Mouse (Mus musculus) spleen, adult 2 months (tissue): ENCODE measurements around the gene F9. TPM values are rescaled to one million over a fixed set of nuclear protein-coding genes. Genes with fewer than 3 reads are reported as not detected.
"Not testable (repeated sequence)": the region's sequence is repeated elsewhere in the genome, so short reads cannot be mapped to it uniquely, and the experiment has no call there.

Experiments used
- DNase-seq, 2 experiments: peaks; one replicate each; pipeline versions ENCODE4 v3.0.0 to v3.0.0-alpha.2; 2012 to 2021; ENCODE audit warnings: low spot score in 2 of 2, low read depth in 1 of 2
- H3K27ac ChIP-seq: fragments of 200-500 bp; 2 replicates; pipeline ENCODE4 v1.5.1; 2012; ENCODE audit warnings: low read length, inconsistent platforms; ENCODE audit not compliant: insufficient read depth
- H3K27me3 ChIP-seq: fragments of 200-500 bp; 2 replicates; pipeline ENCODE4 v1.6.1; 2012; ENCODE audit warnings: mild to moderate bottlenecking, moderate library complexity, low read length, inconsistent platforms; ENCODE audit not compliant: control insufficient read depth, insufficient read depth
- H3K36me3 ChIP-seq: fragments of 200-500 bp; 2 replicates; pipeline ENCODE4 v1.6.1; 2012; ENCODE audit warnings: mild to moderate bottlenecking, low read length, inconsistent platforms; ENCODE audit not compliant: control insufficient read depth, insufficient read depth
- H3K4me1 ChIP-seq: fragments of 200-500 bp; 2 replicates; pipeline ENCODE4 v1.6.1; 2011; ENCODE audit warnings: inconsistent platforms; ENCODE audit not compliant: control insufficient read depth, insufficient read depth, insufficient read length
- H3K4me3 ChIP-seq: fragments of 200-500 bp; 2 replicates; pipeline ENCODE4 v1.5.1; 2011; ENCODE audit warnings: mild to moderate bottlenecking, inconsistent platforms; ENCODE audit not compliant: insufficient read depth, insufficient read length; ENCODE audit errors: extremely low read depth
- CTCF ChIP-seq: fragments of 200-500 bp; IDR thresholded peaks from 2 replicates; pipeline ENCODE4 v1.5.1; 2011; ENCODE audit warnings: mild to moderate bottlenecking, inconsistent platforms; ENCODE audit not compliant: insufficient read depth, insufficient read length, insufficient replicate concordance; ENCODE audit errors: extremely low read depth
- POLR2A ChIP-seq: fragments of 200-500 bp; IDR thresholded peaks from 2 replicates; pipeline ENCODE4 v1.6.1; 2011; ENCODE audit warnings: low read depth, low read length, inconsistent platforms
- WGBS: fragments of 180-500 bp; shearing (Covaris S2); methylation state at CpG from one replicate; pipeline ENCODE4 v1.1.7; 2018; 5-methylcytosine and 5-hydroxymethylcytosine counted together
- polyA plus RNA-seq: library from polyadenylated mRNA; depleted of rRNA; stranded (reverse); fragments of >200 nt; gene quantifications from 2 replicates; pipeline ENCODE4 v1.2.3, GENCODE M21; 2012; rRNA removed

F9 gene
- 0.05 and 0.06 TPM in 2 replicates for polyA plus RNA-seq

DNA sequence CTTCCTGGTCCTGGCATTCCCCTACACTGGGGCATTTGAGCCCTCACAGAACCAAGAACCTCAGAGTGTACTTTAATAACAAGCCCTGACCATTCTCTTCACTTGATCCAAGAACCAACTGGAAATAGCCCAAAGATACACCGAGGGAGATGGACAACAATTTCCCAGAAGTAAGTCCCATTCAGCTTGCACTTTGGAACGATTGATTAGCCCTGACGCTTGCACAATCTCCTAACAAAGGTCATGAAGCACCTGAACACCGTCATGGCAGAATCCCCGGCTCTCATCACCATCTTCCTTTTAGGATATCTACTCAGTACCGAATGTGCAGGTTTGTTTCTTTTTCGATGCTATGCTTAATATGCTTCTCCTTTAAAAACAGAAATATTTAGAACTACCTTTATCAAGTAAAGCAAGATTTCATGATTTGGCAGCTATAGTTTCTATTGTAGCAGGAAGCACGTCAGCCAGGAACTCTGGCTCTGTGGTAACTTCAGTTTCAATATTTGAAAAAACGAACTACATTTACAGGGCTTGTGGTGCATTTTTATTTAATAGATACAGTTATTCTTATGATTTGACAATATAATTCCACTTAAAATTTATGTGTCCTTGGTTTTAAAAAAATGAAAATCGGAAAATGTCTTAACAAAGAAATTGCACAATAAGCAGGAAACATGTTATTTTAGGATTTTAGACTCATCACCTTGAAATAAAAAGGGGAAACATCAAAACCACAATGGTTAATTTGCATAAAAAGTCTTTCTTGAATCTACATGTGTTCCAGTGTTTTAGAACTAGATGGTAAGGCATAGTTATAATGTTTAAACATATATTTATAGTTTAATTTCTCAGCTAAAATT lies at the start of gene F9:
TSS of gene F9 (plus strand) at position 244 of the 863 bp plus-strand sequence.
- TF ChIP-seq POLR2A (no peak), CTCF (no peak)
- peak in 1 of 2 experiments; percentile 52 for DNase-seq
- Histone ChIP-seq H3K27me3 (no peaks in the 10 kb centered on the region), H3K4me3 (peak within 1 kb of the TSS; percentile 35), H3K27ac (peak within 1 kb of the TSS; percentile 77), H3K36me3 (no peaks in the 10 kb centered on the region), H3K4me1 (no peaks in the 10 kb centered on the region)
- 40% methylated on average over 10 of the region's 10 CpGs for WGBS

DNA sequence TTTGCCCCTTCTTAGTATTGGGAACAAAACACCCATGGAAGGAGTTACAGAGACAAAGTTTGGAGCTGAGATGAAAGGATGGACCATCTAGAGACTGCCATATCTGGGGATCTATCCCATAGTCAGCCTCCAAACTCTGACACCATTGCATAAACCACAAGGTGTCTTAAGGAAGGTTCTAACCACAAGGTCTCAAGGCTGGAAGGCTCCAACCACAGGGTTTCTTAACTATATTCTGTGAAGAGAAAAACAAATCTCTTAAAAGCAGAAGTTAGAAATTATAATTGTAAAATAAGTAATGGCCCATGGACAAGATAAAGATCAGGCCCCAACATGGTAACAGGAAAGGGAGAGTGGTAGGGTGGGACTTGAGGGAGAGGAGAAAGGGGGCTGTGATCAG lies 29.5 kb upstream of the F9 start:
- not testable (repeated sequence) for H3K27ac ChIP-seq, H3K4me1 ChIP-seq, DNase-seq, H3K27me3 ChIP-seq, H3K4me3 ChIP-seq, H3K36me3 ChIP-seq

- no peak for TF ChIP-seq CTCF
- TF ChIP-seq POLR2A: no peak
- no peaks in the 10 kb centered on the region for H3K4me1 ChIP-seq
- 30% methylated on average over 3 of the region's 3 CpGs for WGBS
- no peaks in the 10 kb centered on the region for H3K36me3 ChIP-seq
- H3K27me3 ChIP-seq: no peaks in the 10 kb centered on the region
- H3K27ac ChIP-seq: peak overlapping the region; percentile 77
- H3K4me3 ChIP-seq: peak overlapping the region; percentile 10; the same call in 1 of the 2 replicates
- DNase-seq: peak; percentile 10 to 60
Measured at GRCm38 (mm10) chrX:60000084-60000443, 800 bp downstream of the F9 start.

- DNase-seq: peak in 1 of 2 experiments; percentile 9
- TF ChIP-seq POLR2A: no peak
- TF ChIP-seq CTCF: no peak
Measured at GRCm38 (mm10) chrX:60001461-60001860, 2.2 kb downstream of the F9 start.

GRCm38 (mm10) chrX:60013084-60013676 lies 13.9 kb downstream of the F9 start:
- DNase-seq: peak in 1 of 2 experiments; percentile 41
- Histone ChIP-seq H3K4me3 (no peak overlapping the region), H3K36me3 (no peaks in the 10 kb centered on the region), H3K27me3 (no peaks in the 10 kb centered on the region), H3K4me1 (no peaks in the 10 kb centered on the region), H3K27ac (no peak overlapping the region)
- no peak for TF ChIP-seq POLR2A
- TF ChIP-seq CTCF: peak; percentile 8; the same call in 1 of the 2 replicates

More at GRCm38 (mm10) chrX:60001461-60001860, 2.2 kb downstream of the F9 start:
- Histone ChIP-seq H3K4me3 (no peak overlapping the region), H3K36me3 (no peaks in the 10 kb centered on the region), H3K27ac (no peak overlapping the region), H3K4me1 (no peaks in the 10 kb centered on the region), H3K27me3 (no peaks in the 10 kb centered on the region)
- 37% methylated on average over 2 of the region's 2 CpGs for WGBS

GRCm38 (mm10) chrX:60014588-60014987 lies 15.3 kb downstream of the F9 start:
- no peak for DNase-seq
- WGBS: 89% methylated on average over 1 of the region's 1 CpGs
- Histone ChIP-seq H3K4me1 (no peaks in the 10 kb centered on the region), H3K36me3 (no peaks in the 10 kb centered on the region), H3K27me3 (no peaks in the 10 kb centered on the region), H3K27ac (no peak overlapping the region), H3K4me3 (no peak overlapping the region)
- TF ChIP-seq POLR2A (no peak), CTCF (no peak)

DNA sequence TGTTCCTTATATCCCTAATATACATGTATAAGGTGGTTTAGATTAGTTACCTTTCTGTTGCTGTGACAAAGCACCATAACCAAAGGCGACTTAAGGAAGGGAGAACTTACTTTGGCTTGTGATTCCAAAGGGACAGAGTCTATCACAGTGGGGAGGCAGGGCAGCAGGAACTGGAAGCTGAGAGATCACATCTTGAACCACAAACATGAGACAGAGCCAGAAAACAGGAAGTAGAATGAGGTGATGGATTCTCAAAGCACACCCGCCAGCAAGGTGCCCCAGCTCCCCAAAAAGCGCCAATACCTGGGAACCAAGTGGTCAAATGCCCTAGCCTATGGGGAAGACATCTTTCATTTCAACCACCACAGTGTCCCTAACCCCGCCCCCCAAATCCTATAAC lies 21.7 kb downstream of the F9 start:
- DNase-seq: no peak
- H3K4me3 ChIP-seq: no peak overlapping the region
- TF ChIP-seq CTCF (no peak), POLR2A (no peak)
- no peaks in the 10 kb centered on the region for H3K36me3 ChIP-seq
- no peaks in the 10 kb centered on the region for H3K27me3 ChIP-seq
- H3K27ac ChIP-seq: no peak overlapping the region
- H3K4me1 ChIP-seq: no peaks in the 10 kb centered on the region; the same call in 1 of the 2 replicates
- 84% methylated on average over 4 of the region's 4 CpGs for WGBS
